Mouse (Mus musculus): ENCODE results near the gene Clrn2.

Clrn2 gene

GRCm38 (mm10) chr5:45449831-45450716 is 3.5 kb upstream of the Clrn2 start, which contains the start of gene Qdpr:
TSS of gene Qdpr (minus strand) at chr5:45450236.
- peak; percentile 100 for DNase-seq (ENCODE audit: low read depth, low spot score)

DNA sequence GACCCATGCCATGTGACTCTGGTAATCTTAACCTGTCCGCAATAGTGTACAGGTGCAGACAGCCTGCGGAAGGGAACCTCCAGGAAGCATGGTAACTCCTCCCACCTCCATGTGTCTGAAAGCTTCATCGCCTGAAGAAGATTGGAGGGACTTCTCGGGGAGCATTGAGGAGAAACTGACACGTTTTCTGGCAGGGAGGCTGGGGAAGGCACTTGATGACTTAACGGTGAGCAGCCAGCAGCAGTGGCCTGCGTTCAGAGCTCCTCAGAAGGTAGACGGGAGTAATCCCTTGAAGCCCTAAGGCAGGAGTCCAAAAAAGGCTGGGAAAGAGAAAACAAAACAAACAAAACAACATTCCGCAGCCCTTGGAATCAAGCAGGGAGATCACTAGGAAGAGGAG is 905 bp downstream of the Clrn2 start:
- no peak for DNase-seq (ENCODE audit: low read depth, low spot score)

DNA sequence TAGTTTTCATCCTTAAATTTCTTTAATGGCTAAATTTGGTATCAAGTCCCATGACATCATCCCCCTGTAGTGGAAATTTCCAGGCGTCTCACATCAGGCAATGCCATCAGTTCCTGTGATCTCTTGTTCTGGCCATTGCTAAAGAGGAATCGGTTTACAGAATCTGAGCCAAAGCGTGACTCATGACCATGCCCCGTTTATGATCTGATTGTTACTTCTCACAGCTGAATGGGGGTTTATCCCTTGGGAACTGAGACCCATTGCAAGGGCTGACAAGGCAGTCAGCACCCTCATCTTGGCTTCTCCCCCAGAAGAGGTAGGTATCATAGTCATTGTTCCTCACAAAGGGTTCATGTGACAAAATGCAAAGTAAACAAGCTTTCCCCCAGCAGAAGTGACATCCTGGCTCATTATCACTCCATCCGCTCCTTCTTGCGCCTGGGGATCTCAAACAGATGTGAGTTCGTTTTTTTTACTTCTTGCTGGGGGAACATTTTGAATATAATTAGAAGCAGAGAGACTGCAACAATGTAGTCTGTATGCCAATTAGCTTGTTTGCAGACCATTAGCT is 19.4 kb downstream of the Clrn2 start:
- no peak for DNase-seq (ENCODE audit: low read depth, low spot score)

- no peak for DNase-seq (ENCODE audit: low read depth, low spot score)
These were observed 20.0 kb downstream of the Clrn2 start for GRCm38 (mm10) chr5:45473521-45473920.

DNA sequence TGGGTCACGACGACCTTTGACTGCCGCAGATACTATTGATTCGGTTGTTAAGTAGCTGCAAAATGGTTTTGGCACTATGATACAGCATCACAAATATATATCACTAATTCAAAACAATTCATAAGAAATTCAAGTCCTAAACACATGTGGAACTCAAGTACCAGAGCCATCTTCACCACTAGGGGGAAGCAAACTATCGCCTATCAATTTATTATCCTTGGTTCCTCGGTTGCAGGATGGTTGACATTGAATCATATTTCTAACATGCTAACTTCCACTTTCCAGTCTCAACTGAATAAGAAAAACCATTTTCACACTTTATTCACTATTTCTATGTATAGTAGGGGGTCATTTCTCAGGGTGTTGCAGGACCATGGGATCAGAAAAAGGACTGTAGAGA is 20.7 kb downstream of the Clrn2 start:
- peak; percentile 65 for DNase-seq (ENCODE audit: low read depth, low spot score)

DNA sequence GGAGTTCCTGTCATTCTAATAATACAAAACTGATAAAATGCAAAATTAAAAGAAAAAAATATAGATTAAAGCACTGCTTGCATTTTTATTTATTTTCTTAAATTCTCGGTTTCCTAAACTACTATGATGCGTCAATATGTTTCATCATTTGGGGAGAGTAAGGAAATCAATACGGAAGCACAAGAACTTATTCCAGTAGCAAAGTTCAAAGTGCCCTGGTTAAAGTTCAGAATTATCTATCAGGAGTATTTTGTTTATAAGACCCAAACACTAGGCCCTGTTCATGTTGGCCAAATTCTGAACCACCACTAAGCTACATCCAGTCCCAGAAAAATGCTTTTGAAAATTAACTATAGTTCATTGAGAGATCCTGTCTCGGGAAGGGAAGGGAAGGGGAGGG is 21.2 kb downstream of the Clrn2 start:
- no peak for DNase-seq (ENCODE audit: low read depth, low spot score)

GRCm38 (mm10) chr5:45475771-45476170 is 22.2 kb downstream of the Clrn2 start:
- no peak for DNase-seq (ENCODE audit: low read depth, low spot score)

DNA sequence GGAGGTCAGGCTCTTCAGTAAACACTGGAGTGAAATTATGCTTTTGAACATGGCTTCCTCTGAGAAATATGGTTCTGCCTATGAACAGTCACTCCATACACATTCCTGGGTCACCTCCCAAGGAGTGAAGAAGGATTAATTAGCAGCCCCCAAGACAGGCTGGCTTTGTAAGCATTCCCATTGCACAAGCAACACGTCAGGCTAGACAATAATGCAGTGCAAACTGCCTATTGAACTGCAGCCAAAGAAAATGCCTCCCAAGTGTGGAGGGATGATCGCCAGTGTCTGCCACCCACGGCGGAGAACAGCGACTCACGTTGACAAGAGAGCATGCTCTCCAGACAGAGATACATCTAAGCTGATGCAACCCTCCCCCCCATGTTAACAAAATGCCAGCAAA is 22.7 kb downstream of the Clrn2 start:
- DNase-seq (ENCODE audit: low read depth, low spot score) = no peak

DNA sequence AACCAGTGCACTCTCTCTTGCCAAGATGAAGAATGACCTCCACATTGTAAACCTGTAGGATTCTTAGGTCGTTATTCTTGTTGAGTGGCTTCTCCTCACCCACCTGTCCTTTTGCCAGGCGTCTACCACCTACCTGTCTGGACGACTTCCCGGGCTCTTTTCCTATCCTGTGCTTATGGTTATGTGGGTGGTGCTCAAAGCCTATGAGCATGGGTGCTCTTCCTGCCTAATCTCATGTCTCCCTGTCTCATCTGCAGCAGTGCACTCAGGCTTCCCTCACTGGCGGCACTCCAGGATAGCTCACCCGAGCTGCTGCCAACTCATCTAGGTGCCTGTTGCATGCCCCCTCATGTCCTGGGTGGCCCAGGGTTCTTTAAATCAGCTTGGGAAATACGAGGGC is 24.1 kb downstream of the Clrn2 start:
- no peak for DNase-seq (ENCODE audit: low read depth, low spot score)

DNA sequence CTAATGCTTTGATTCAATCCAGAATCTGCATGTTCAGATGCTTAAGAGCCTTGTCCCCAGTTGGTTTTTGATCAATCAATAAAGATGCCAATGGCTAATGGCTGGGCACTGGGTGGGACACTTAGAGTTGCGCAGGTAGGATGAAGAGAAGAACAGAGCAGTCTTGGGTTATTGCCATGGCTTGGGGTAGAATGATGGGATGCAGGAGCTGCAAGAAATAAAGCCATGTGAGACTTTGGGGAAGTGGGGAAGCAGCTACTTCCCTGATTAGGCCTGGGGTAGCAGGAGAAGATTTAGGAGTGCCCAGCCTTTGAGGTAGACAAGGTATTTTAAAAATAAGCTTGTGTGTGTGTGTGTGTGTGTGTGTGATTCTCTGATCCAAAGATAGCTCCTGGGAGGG is 26.5 kb downstream of the Clrn2 start:
- no peak for DNase-seq (ENCODE audit: low read depth, low spot score)

- no peak for DNase-seq (ENCODE audit: low read depth, low spot score)
These were observed 27.6 kb downstream of the Clrn2 start for GRCm38 (mm10) chr5:45481125-45481524.

DNA sequence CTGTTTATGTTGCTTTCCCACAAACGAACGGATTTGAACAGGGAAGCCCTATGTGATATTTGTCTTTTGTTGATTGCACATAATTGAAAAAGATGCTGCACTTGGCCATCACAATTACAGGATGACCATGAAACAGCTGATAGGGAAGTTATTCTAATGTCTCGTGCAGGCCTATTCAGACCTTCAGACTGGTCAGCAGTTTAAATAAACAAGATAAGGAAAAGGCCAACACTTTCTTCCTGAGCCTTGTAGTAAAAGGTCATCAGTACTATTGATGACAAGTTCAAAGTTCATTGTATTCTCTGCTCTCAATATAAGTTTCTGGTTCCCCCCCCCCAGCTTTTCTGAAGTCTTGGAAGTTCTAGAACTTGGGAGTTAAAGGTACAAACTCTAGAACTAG is 29.1 kb downstream of the Clrn2 start:
- no peak for DNase-seq (ENCODE audit: low read depth, low spot score)

DNA sequence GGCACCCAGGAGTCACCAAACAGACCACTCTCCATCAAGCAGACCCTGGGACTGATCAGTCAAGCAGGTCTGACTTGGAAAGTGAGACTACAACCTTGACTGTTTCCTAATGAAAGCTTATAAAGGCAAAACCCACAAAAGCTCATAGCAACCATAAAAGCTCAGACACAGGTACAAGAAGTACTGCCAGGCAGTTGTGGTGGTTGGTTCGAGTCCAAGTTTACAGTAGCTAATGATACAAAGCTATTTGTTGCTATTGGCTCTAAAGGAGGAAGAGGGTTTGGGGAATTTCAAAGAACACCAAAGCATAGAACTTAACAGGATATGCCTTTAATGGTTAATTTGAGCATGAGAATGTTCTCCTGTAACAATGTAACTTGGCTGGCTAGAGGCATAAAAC is 30.1 kb downstream of the Clrn2 start:
- DNase-seq (ENCODE audit: low read depth, low spot score) = no peak

- DNase-seq (ENCODE audit: low read depth, low spot score) = no peak
These were observed 38.2 kb downstream of the Clrn2 start for GRCm38 (mm10) chr5:45491776-45492175.

GRCm38 (mm10) chr5:45493191-45494092 is 39.9 kb downstream of the Clrn2 start, which contains the start of gene Lap3:
TSS of gene Lap3 (plus strand) at chr5:45493374.
- peak; percentile 96 for DNase-seq (ENCODE audit: low read depth, low spot score)

- DNase-seq (ENCODE audit: low read depth, low spot score) = no peak
These were observed 40.7 kb downstream of the Clrn2 start for GRCm38 (mm10) chr5:45494093-45494755.

DNA sequence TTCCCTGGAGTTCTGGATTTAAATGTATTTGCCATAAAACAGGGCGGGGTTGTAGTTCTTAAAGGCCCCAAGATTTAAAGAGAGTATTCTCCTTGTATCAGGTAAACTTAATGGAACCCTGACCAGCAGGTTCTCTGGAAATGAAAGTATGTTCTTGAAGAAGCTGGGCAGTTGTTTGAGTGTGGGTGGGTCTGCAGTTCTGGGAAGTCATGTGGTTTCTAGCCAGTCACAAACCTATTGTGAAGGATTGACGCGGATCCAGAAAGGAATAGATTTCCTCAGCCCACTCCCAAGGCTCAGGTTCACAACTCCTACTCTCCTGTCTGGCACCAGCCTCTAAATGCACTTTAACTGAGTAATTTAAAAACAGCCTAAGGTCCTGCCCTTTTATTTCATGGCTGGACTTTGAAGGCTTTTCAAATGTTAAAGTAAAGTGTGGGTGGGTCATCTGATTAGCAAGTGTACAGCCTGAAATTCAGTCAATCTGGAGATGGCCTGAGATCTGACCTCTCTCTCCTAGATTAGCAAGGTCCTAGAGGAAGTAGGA is 42.0 kb downstream of the Clrn2 start:
- peak; percentile 91 for DNase-seq (ENCODE audit: low read depth, low spot score)

DNA sequence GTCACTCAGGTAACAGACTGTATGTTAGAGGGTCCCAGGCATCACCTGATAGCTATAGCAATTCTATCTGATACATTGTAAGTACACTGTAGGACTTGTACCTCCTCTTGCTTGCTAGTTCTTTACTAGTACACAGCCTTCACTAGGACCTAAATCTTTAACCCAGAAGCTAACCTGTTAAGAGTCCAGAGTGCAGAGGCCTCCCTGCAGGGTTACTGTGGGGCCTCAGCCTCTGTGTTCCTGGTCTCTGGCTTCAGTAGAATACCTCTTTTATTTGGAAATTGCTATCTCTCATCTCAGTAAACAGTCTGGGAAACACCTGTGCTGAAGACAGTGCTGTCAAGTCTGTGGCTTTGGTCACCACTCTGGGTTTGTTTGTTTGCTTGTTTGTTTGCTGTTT is 42.5 kb downstream of the Clrn2 start:
- DNase-seq (ENCODE audit: low read depth, low spot score) = no peak

DNA sequence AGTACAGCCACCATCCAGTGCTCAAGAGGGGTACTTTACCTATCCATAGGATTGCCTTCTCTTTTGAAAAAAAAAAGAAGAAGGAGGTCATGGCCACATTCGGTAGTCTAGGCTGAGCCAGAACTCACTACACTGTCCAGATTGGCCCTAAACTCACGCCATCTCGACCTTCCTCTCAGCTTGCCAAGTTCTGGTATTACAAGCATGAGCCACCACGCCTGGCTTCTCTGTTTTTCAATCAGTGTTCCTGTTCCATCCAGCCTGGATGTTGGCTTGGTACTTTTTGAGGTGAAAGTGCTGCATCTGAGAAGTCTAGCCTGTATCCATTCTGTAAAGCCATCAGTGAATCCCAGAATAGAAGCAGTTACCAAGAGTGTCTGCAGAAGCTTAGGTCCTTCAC is 42.9 kb downstream of the Clrn2 start:
- no peak for DNase-seq (ENCODE audit: low read depth, low spot score)

GRCm38 (mm10) chr5:45496930-45497550 is 43.5 kb downstream of the Clrn2 start:
- DNase-seq (ENCODE audit: low read depth, low spot score) = peak; percentile 51

- no peak for DNase-seq (ENCODE audit: low read depth, low spot score)
These were observed 44.0 kb downstream of the Clrn2 start for GRCm38 (mm10) chr5:45497564-45497963.

Measured in ES-CJ7 (cell line).